Mouse (Mus musculus) NIH3T3 (cell line): Measurements from ENCODE around the gene Slc35g1.
A peak's percentile ranks its signal among the peaks of the same experiment; 100 is the strongest.

Source experiments
- DNase-seq: peaks from one replicate; pipeline ENCODE4 v3.0.0-alpha.2; 2012; ENCODE audit warnings: low read depth

Slc35g1 gene

DNA sequence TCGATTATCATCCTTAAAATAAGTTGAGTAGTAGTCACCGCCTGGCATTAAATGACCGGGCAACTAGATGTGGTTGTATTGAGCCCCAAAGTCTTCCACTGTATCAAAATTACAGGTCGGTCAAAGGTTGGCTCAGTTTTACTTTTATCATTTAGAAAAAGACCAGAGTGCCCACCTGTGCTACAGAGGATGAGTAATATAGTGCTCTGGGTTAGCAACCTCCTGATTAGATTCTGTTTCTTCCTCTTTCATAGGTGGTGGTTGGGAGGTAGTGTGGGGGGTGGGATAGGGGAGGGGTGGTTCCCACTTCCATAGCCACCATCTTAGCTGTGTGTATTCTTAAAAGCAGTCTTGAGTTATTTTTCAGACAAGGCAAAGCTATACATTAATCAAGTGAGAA is 7.9 kb upstream of the Slc35g1 start:
- no peak for DNase-seq

GRCm38 (mm10) chr19:38396633-38396970 is 822 bp downstream of the Slc35g1 start:
- no peak for DNase-seq

GRCm38 (mm10) chr19:38397004-38397403 is 1.2 kb downstream of the Slc35g1 start:
- DNase-seq: no peak

GRCm38 (mm10) chr19:38398966-38399365 is 3.2 kb downstream of the Slc35g1 start:
- no peak for DNase-seq

DNA sequence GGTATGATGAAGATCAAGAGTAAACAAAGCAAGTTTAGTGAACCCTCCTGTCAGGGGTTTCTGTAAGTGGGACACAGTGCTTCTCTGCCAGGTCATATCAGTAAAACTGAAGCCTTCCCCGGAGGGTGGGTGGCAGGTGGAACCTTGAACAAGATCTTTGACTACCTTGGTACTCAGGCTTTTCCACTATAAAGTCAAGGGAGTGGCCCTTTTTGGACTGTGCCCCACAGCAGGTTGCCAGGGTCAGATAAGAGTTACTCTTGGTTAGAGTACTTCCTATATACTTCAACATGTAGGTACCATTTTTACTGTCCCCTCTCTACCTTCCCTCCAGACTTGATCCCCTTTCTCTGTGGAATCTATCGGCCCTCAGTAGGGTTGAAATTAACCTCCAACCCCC is 5.1 kb downstream of the Slc35g1 start:
- no peak for DNase-seq

- DNase-seq: no peak
These were observed 5.6 kb downstream of the Slc35g1 start for GRCm38 (mm10) chr19:38401416-38401815.

- DNase-seq: no peak
These were observed 14.7 kb downstream of the Slc35g1 start for GRCm38 (mm10) chr19:38410357-38411056.

DNA sequence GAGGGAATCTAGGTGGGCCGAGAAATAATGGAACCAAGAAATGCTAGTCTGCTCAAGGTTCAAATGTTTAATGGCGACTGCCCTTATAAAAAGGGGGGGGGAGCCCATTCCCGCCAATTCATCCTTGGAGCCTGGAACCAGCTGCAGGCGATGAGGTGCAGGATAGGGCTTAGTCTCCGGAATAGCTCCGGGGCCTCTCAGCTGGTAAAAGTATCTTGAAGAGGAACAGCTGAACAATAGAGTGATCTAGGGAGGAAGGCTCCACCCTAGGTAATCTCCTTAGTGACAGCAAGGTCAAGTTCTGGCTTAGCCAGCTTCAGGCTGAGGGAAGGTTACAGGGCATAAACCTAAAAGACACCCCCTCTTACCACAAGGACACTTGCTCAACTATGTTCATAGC is 18.1 kb downstream of the Slc35g1 start:
- no peak for DNase-seq

DNA sequence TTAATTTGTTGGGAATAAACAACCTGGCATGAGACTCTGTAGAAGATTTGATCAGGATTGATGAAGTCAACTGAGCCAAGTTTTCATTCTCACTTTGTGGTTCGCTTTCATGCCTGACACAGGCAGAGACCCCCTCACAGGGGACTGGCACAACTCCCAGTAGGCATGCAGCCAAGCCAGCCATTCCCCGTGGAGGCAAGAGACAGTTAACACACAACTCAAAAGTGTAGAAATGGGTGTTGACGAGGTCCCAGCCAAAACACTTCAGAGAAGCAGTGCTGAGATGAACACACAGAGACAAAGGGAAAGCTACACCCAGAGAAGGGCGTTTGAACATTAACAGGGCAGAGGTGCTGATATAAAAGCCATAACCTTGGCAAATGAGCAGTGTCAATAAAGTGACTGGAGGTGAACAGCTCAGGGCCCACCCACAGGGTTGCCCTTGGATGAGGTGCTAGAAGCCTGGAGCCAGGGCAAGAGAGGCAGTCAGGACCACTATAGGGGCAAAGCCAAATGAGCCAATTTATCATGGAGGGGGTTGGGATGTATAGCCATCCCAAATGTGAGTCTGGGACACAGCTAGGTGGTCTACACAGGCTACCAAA is 23.1 kb downstream of the Slc35g1 start:
- no peak for DNase-seq

GRCm38 (mm10) chr19:38420751-38421295 is 25.0 kb downstream of the Slc35g1 start:
- no peak for DNase-seq

DNA sequence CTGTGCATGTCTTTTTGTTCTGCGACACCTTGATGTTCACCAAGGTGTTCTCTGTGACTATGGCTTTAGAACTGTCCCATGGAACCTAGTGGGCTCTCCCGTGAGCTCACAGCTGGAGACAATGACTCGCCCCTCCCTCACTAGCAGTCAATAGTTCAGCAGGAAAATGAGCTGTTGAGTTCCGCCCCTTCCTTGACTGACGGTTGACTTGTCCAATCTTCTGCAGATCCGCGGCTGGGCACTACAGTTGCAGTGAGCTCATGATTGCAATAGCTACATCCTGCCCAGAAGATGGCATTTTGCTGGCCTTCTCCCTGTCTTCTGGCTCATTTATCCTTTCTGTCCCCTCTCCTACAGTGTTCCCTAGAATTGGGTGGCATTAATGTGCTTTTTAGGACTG is 25.7 kb downstream of the Slc35g1 start:
- DNase-seq: no peak

DNA sequence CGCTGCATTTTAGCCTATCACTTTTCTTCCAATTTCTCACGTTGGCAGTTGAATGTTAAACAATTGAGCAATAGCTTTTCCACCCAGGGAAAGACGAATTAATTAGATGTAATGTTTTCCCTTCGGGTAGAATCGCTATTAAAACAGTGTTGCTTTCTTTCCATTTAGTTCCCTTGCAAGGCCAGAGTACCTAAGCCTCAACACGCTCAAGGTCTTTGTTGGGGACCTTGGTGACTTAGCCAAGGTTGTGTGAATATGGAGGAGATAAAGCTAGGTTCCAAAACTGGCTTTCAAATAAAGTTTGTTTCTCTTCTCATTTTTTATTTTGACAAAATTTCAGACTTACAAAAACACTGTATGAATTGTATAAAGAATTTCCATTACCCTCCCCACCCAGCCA is 27.1 kb downstream of the Slc35g1 start:
- DNase-seq: no peak

- DNase-seq: peak; percentile 80
These were observed 28.1 kb downstream of the Slc35g1 start for GRCm38 (mm10) chr19:38423884-38424283.

DNA sequence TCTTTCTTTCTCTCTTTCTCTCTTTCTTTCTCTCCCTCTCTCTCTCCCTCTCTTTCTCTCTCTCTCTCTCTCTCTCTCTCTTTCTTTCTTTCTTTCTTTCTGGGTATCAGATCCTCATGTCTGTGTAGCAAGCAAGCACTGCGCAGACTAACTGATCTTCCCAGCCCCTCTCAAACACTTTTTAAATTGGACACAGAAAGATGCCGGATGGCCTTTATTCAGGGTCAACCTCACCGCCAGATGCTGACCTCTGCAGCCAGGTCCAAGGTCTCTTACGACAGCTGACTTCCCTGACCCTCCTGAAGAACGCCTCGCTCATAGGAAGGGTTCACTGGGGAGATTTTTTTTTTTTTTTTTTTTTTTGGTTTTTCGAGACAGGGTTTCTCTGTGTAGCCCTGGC is 28.8 kb downstream of the Slc35g1 start:
- no peak for DNase-seq

GRCm38 (mm10) chr19:38429269-38429668 is 33.5 kb downstream of the Slc35g1 start:
- DNase-seq: peak; percentile 56

DNA sequence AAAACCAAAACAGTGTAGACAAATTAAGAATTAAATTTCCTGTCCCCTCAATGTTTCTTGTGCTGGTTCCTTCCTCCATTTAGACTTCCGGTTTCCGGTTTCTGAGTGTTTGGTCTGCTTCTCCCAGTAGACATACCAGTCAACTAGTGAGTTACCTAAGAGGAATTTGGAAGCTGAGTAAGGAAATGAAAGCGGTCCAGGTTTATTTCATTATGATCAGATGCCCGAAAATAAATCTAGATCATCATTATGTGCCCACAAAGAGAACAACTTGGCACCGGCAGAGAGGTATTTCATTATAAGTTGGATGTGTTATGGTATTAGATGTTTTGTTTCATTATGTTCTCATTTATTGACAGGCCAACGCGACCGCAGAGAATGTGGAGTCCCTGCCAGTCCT is 34.7 kb downstream of the Slc35g1 start:
- peak; percentile 63 for DNase-seq

DNA sequence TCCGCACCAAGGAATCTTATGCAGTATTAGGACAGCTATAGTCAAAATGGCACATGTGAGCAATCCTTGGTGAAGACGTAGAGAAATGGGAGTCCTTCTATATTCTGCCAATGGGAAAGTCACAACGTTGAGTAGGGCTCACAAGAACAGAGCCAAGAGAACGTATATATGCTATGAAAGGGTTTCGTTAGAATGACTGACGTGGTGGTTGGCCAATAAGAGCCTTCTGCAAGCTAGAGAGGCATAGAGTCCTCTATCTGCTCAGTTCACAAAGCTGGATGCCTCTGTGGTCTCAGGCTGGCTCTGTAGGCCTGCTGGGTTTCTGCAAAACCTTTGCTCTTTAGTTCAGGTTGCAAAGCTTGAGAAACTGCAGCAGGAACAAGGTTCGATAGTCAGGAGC is 35.5 kb downstream of the Slc35g1 start:
- no peak for DNase-seq

DNA sequence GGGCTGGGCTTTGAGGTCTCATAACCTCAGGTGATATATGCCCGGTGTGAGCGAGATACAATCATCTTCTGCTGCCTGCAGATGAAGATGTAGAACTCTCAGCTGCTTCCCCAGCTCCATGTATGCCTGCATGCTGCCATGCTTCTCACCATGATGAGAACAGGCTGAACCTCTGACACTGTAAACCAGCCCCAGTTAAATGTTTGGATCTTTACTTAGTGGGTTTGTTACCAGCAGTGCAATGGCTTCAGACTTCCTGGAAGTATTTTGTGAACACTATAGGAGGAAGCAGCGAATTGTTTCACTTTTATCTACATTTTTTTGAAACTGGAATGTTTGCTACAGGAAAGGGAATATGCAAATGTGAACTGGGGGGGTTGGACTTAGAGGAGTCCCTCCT is 36.2 kb downstream of the Slc35g1 start:
- DNase-seq: no peak

DNA sequence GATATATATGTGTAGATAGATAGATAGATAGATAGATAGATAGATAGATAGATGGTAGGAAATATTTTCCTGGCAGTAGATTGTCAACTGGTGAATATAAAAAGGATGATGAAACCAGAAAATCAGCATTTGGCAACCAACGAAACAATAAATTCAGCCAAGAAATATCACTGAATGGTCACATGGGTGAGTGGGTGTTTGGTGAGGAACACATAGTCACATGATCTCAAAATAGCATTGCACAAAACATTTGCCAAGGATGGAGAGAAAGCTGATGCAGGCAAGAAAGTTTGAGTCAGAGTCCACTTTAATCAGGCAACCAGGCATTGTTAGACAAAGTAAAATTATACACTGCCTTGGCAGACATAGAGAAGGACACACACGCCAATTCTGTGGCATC is 37.6 kb downstream of the Slc35g1 start:
- peak; percentile 58 for DNase-seq

DNA sequence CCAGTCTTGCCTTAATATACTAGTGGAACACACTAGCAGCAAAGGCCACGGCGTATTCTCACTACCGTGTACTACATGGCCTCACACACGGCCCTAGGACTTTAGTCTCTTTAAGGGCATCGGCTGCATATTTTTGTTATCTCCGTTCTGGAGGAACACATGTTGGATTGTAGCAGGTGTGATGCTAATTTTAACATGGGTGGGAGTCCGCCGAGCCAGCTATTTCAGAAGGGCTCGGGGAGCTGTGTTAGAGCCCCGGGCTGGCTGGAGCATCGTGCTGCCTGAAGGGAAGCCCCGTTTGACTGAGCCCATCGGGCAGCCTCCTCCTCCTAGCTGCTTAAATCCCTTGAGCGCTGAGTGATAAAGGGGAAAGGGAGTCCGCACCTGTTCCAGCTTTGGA is 39.4 kb downstream of the Slc35g1 start:
- no peak for DNase-seq

GRCm38 (mm10) chr19:38441860-38442259 is 46.1 kb downstream of the Slc35g1 start:
- DNase-seq: no peak

- DNase-seq: no peak
These were observed 50.0 kb downstream of the Slc35g1 start for GRCm38 (mm10) chr19:38445758-38446157.
